Mouse (Mus musculus): ENCODE data around the gene P2rx7. TPM values are rescaled to one million over a fixed set of nuclear protein-coding genes. Genes with fewer than 3 reads are reported as not detected.

P2rx7 gene
- 2.1 and 2.9 TPM in 2 replicates for polyA plus RNA-seq (2015; fragmentation: Nextera tagmentation; extraction: Ambion mirVana)

GRCm38 (mm10) chr5:122643701-122644100 is at the start of gene P2rx7:
TSS of gene P2rx7 (plus strand) at chr5:122643911.
- ATAC-seq: no peak
- no peaks in the 10 kb centered on the region for H3K9me3 ChIP-seq (ENCODE audit: control insufficient read depth, low read length)
- peak within 1 kb of the TSS; percentile 10; the same call in 1 of the 2 replicates for H3K4me3 ChIP-seq (ENCODE audit: low read length)
- no peaks in the 10 kb centered on the region for H3K27me3 ChIP-seq (replicated peaks; ENCODE audit: control insufficient read depth, insufficient read depth, low read length)
- no peaks in the 10 kb centered on the region for H3K36me3 ChIP-seq (ENCODE audit: control insufficient read depth, insufficient read depth, low read length)
- peak within 1 kb of the TSS; percentile 16; the same call in 1 of the 2 replicates for H3K4me2 ChIP-seq (ENCODE audit: low read depth, low read length)
- 45% methylated on average over 12 of the region's 12 CpGs for WGBS
- no peak within 1 kb of the TSS for H3K27ac ChIP-seq (ENCODE audit: low read length)
- H3K4me1 ChIP-seq (ENCODE audit: control insufficient read depth, insufficient read depth, low read length): peaks cover 5% of the 10 kb centered on the region; the same call in 1 of the 2 replicates
- no peak within 1 kb of the TSS for H3K9ac ChIP-seq (ENCODE audit: low read depth, low read length)

- H3K4me1 ChIP-seq (ENCODE audit: control insufficient read depth, insufficient read depth, low read length): no peaks in the 10 kb centered on the region
- H3K9me3 ChIP-seq (ENCODE audit: control insufficient read depth, low read length): no peaks in the 10 kb centered on the region
- 0 out of 2 replicates have a peak, but pooled peaks cover 3% of the 10 kb centered on the region for H3K36me3 ChIP-seq (ENCODE audit: control insufficient read depth, insufficient read depth, low read length)
- WGBS: 73% methylated on average over 4 of the region's 4 CpGs
- H3K4me3 ChIP-seq (ENCODE audit: low read length): no peak overlapping the region
- no peak overlapping the region for H3K27ac ChIP-seq (ENCODE audit: low read length)
- H3K4me2 ChIP-seq (ENCODE audit: low read depth, low read length): no peak overlapping the region
- no peaks in the 10 kb centered on the region for H3K27me3 ChIP-seq (replicated peaks; ENCODE audit: control insufficient read depth, insufficient read depth, low read length)
- no peak overlapping the region for H3K9ac ChIP-seq (ENCODE audit: low read depth, low read length)
- ATAC-seq: no peak
Measured at GRCm38 (mm10) chr5:122595470-122595869, 48.2 kb upstream of the P2rx7 start.

GRCm38 (mm10) chr5:122602233-122602632 is 41.5 kb upstream of the P2rx7 start:
- Histone ChIP-seq H3K4me1 (ENCODE audit: control insufficient read depth, insufficient read depth, low read length) (no peaks in the 10 kb centered on the region), H3K4me2 (ENCODE audit: low read depth, low read length) (no peak overlapping the region), H3K27me3 (replicated peaks; ENCODE audit: control insufficient read depth, insufficient read depth, low read length) (no peaks in the 10 kb centered on the region), H3K9me3 (ENCODE audit: control insufficient read depth, low read length) (no peaks in the 10 kb centered on the region), H3K4me3 (ENCODE audit: low read length) (no peak overlapping the region), H3K36me3 (ENCODE audit: control insufficient read depth, insufficient read depth, low read length) (0 out of 2 replicates have a peak, but pooled peaks cover 3% of the 10 kb centered on the region), H3K9ac (ENCODE audit: low read depth, low read length) (0 out of 2 replicates have a peak overlapping the region, but pooled peaks have one; percentile 10), H3K27ac (ENCODE audit: low read length) (peak overlapping the region; percentile 50)
- 36% methylated on average over 11 of the region's 11 CpGs for WGBS
- ATAC-seq: peak; percentile 66; the same call in 1 of the 2 replicates

GRCm38 (mm10) chr5:122604894-122605293 is 38.8 kb upstream of the P2rx7 start:
- Histone ChIP-seq H3K9ac (ENCODE audit: low read depth, low read length) (no peak overlapping the region), H3K4me3 (ENCODE audit: low read length) (no peak overlapping the region), H3K36me3 (ENCODE audit: control insufficient read depth, insufficient read depth, low read length) (no peaks in the 10 kb centered on the region), H3K27ac (ENCODE audit: low read length) (no peak overlapping the region), H3K27me3 (replicated peaks; ENCODE audit: control insufficient read depth, insufficient read depth, low read length) (no peaks in the 10 kb centered on the region), H3K4me1 (ENCODE audit: control insufficient read depth, insufficient read depth, low read length) (no peaks in the 10 kb centered on the region), H3K4me2 (ENCODE audit: low read depth, low read length) (no peak overlapping the region), H3K9me3 (ENCODE audit: control insufficient read depth, low read length) (no peaks in the 10 kb centered on the region)
- 83% methylated on average over 2 of the region's 2 CpGs for WGBS
- no peak for ATAC-seq

GRCm38 (mm10) chr5:122611651-122612050 is 32.1 kb upstream of the P2rx7 start:
- Histone ChIP-seq H3K4me1 (ENCODE audit: control insufficient read depth, insufficient read depth, low read length) (0 out of 2 replicates have a peak, but pooled peaks cover 2% of the 10 kb centered on the region), H3K4me3 (ENCODE audit: low read length) (no peak overlapping the region), H3K27ac (ENCODE audit: low read length) (no peak overlapping the region), H3K27me3 (replicated peaks; ENCODE audit: control insufficient read depth, insufficient read depth, low read length) (no peaks in the 10 kb centered on the region), H3K4me2 (ENCODE audit: low read depth, low read length) (no peak overlapping the region), H3K9ac (ENCODE audit: low read depth, low read length) (no peak overlapping the region), H3K9me3 (ENCODE audit: control insufficient read depth, low read length) (no peaks in the 10 kb centered on the region), H3K36me3 (ENCODE audit: control insufficient read depth, insufficient read depth, low read length) (no peaks in the 10 kb centered on the region)
- 68% methylated on average over 5 of the region's 5 CpGs for WGBS
- no peak for ATAC-seq

- Histone ChIP-seq H3K36me3 (ENCODE audit: control insufficient read depth, insufficient read depth, low read length) (no peaks in the 10 kb centered on the region), H3K27me3 (replicated peaks; ENCODE audit: control insufficient read depth, insufficient read depth, low read length) (no peaks in the 10 kb centered on the region), H3K9ac (ENCODE audit: low read depth, low read length) (peak within 1 kb of the TSS; percentile 83), H3K27ac (ENCODE audit: low read length) (peak within 1 kb of the TSS; percentile 65), H3K4me2 (ENCODE audit: low read depth, low read length) (peak within 1 kb of the TSS; percentile 77), H3K4me1 (ENCODE audit: control insufficient read depth, insufficient read depth, low read length) (0 out of 2 replicates have a peak, but pooled peaks cover 2% of the 10 kb centered on the region), H3K4me3 (ENCODE audit: low read length) (peak within 1 kb of the TSS; percentile 74), H3K9me3 (ENCODE audit: control insufficient read depth, low read length) (no peaks in the 10 kb centered on the region)
- WGBS: 2% methylated on average over 67 of the region's 67 CpGs
- peak; percentile 95 for ATAC-seq
Measured at GRCm38 (mm10) chr5:122613908-122614732, 29.6 kb upstream of the P2rx7 start, which contains the start of gene Ift81. TSS of gene Ift81 (minus strand) at chr5:122614518.

GRCm38 (mm10) chr5:122617718-122618117 is 26.0 kb upstream of the P2rx7 start:
- Histone ChIP-seq H3K4me2 (ENCODE audit: low read depth, low read length) (no peak overlapping the region), H3K36me3 (ENCODE audit: control insufficient read depth, insufficient read depth, low read length) (no peaks in the 10 kb centered on the region), H3K4me1 (ENCODE audit: control insufficient read depth, insufficient read depth, low read length) (peaks cover 5% of the 10 kb centered on the region; the same call in 1 of the 2 replicates), H3K27me3 (replicated peaks; ENCODE audit: control insufficient read depth, insufficient read depth, low read length) (no peaks in the 10 kb centered on the region), H3K4me3 (ENCODE audit: low read length) (no peak overlapping the region), H3K9ac (ENCODE audit: low read depth, low read length) (no peak overlapping the region), H3K27ac (ENCODE audit: low read length) (no peak overlapping the region), H3K9me3 (ENCODE audit: control insufficient read depth, low read length) (no peaks in the 10 kb centered on the region)
- 80% methylated on average over 5 of the region's 5 CpGs for WGBS
- no peak for ATAC-seq

- no peaks in the 10 kb centered on the region for H3K27me3 ChIP-seq (replicated peaks; ENCODE audit: control insufficient read depth, insufficient read depth, low read length)
- no peak for ATAC-seq
- no peaks in the 10 kb centered on the region for H3K36me3 ChIP-seq (ENCODE audit: control insufficient read depth, insufficient read depth, low read length)
- peaks cover 3% of the 10 kb centered on the region; the same call in 1 of the 2 replicates for H3K4me1 ChIP-seq (ENCODE audit: control insufficient read depth, insufficient read depth, low read length)
- no peak overlapping the region for H3K9ac ChIP-seq (ENCODE audit: low read depth, low read length)
- H3K9me3 ChIP-seq (ENCODE audit: control insufficient read depth, low read length): no peaks in the 10 kb centered on the region
- 70% methylated on average over 9 of the region's 9 CpGs for WGBS
- peak overlapping the region; percentile 52; the same call in 1 of the 2 replicates for H3K27ac ChIP-seq (ENCODE audit: low read length)
- no peak overlapping the region for H3K4me3 ChIP-seq (ENCODE audit: low read length)
- no peak overlapping the region for H3K4me2 ChIP-seq (ENCODE audit: low read depth, low read length)
Measured at GRCm38 (mm10) chr5:122619686-122620296, 23.9 kb upstream of the P2rx7 start.

GRCm38 (mm10) chr5:122621376-122621886 is 22.3 kb upstream of the P2rx7 start:
- peak; percentile 89 for ATAC-seq
- Histone ChIP-seq H3K27ac (ENCODE audit: low read length) (peak overlapping the region; percentile 71), H3K4me1 (ENCODE audit: control insufficient read depth, insufficient read depth, low read length) (peaks cover 3% of the 10 kb centered on the region; the same call in 1 of the 2 replicates), H3K4me3 (ENCODE audit: low read length) (no peak overlapping the region), H3K27me3 (replicated peaks; ENCODE audit: control insufficient read depth, insufficient read depth, low read length) (no peaks in the 10 kb centered on the region), H3K4me2 (ENCODE audit: low read depth, low read length) (no peak overlapping the region), H3K9me3 (ENCODE audit: control insufficient read depth, low read length) (no peaks in the 10 kb centered on the region), H3K36me3 (ENCODE audit: control insufficient read depth, insufficient read depth, low read length) (no peaks in the 10 kb centered on the region), H3K9ac (ENCODE audit: low read depth, low read length) (0 out of 2 replicates have a peak overlapping the region, but pooled peaks have one; percentile 1)
- 14% methylated on average over 7 of the region's 7 CpGs for WGBS

Measured in intestine, embryonic 16.5 days (tissue).